Comparison of ENCODE assay signal across 13 mouse cellular contexts in the genomic region with DNA sequence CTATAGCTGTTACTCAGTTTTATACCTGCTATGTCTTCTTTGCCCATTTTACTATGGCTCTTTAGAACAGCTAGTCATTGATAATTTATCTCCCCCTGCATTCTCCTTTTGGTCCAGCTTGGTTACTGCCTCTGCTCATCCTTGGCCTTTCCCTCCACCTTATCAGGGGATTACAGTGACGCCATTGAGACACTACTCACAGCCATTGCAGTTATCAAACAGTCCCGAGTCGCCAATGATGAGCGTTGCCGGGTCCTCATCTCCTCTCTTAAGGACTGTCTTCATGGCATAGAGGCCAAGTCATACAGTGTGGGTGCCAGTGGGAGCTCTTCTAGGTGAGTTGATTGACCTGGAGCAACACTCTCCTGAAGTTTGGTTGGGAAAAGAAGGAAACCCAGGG.
"Had no signal": no experiment of that assay in that cellular context is flagged by ENCODE, and none has a peak within 500 bp of the region (broad histone marks: within the 10 kb centered on the region; RNA-seq: fewer than 3 reads in every experiment).

No protein-coding gene starts in this region.

- H3K9me3 ChIP-seq: limb, embryonic 13.5 days; midbrain, embryonic 15.5 days; neural tube, embryonic 12.5 days; stomach, embryonic 15.5 days had no signal

- H3K27me3 ChIP-seq: limb, embryonic 13.5 days; midbrain, embryonic 15.5 days; neural tube, embryonic 12.5 days; stomach, embryonic 15.5 days had no signal

- ATAC-seq: midbrain, embryonic 15.5 days had no signal

- H3K27ac ChIP-seq: limb, embryonic 13.5 days; midbrain, embryonic 15.5 days; neural tube, embryonic 12.5 days; stomach, embryonic 15.5 days had no signal

- DNase-seq: kidney, adult 11 months; kidney, adult 9 months; kidney, postnatal 14 days; left cerebral cortex, postnatal 4 days; lung, adult 18-20 months; spleen, adult 18-20 months; thymus, adult 2 months; thymus, postnatal 36 days had no signal

- H3K4me3 ChIP-seq: limb, embryonic 13.5 days; midbrain, embryonic 15.5 days; neural tube, embryonic 12.5 days; stomach, embryonic 15.5 days had no signal

- H3K9ac ChIP-seq: limb, embryonic 13.5 days; midbrain, embryonic 15.5 days; neural tube, embryonic 12.5 days; stomach, embryonic 15.5 days had no signal

- H3K4me2 ChIP-seq: limb, embryonic 13.5 days; midbrain, embryonic 11.5 days; midbrain, embryonic 15.5 days; neural tube, embryonic 12.5 days; stomach, embryonic 15.5 days had no signal

- H3K4me1 ChIP-seq: limb, embryonic 13.5 days; midbrain, embryonic 15.5 days; neural tube, embryonic 12.5 days; stomach, embryonic 15.5 days had no signal
